Mouse (Mus musculus) macrophage (primary cell): ENCODE data around the gene Slc25a30. TPM values are rescaled to one million over a fixed set of nuclear protein-coding genes. Genes with fewer than 3 reads are reported as not detected.
"Not testable (repeated sequence)": the region's sequence is repeated elsewhere in the genome, so short reads cannot be mapped to it uniquely, and the experiment has no call there.

ENCODE experiments used
- H3K27ac ChIP-seq: fragments of 350-480 bp; formaldehyde crosslinking; 2 replicates; pipeline ENCODE4 v1.9.0; 2021
- H3K36me3 ChIP-seq: fragments of 350-480 bp; formaldehyde crosslinking; 2 replicates; pipeline ENCODE4 v1.9.0; 2021; ENCODE audit errors: inconsistent target
- H3K4me3 ChIP-seq: fragments of 350-480 bp; formaldehyde crosslinking; 2 replicates; pipeline ENCODE4 v1.9.0; 2021; ENCODE audit errors: inconsistent target
- H3K79me2 ChIP-seq: fragments of 350-480 bp; formaldehyde crosslinking; 2 replicates; pipeline ENCODE4 v1.9.0; 2021; ENCODE audit errors: inconsistent target
- WGBS: methylation state at CpG from one replicate; pipeline ENCODE4 v1.1.7; 2026; ENCODE audit warnings: inconsistent platforms; ENCODE audit not compliant: missing documents; 5-methylcytosine and 5-hydroxymethylcytosine counted together
- polyA plus RNA-seq: library from polyadenylated mRNA; stranded (reverse); fragments of 250-400 nt; gene quantifications from 3 replicates; pipeline ENCODE4 v1.2.4, GENCODE M21; 2018; ENCODE audit warnings: inconsistent platforms

Slc25a30 gene
- polyA plus RNA-seq, 1 experiment from 2014 or later: 14.1 TPM

- Histone ChIP-seq H3K4me3 (no peak overlapping the region), H3K27ac (no peak overlapping the region), H3K36me3 (peaks cover 58% of the 10 kb centered on the region), H3K79me2 (peaks cover 30% of the 10 kb centered on the region)
- WGBS: 93% methylated on average over 8 of the region's 8 CpGs
Measured at GRCm38 (mm10) chr14:75773431-75773830, 13.4 kb downstream of the Slc25a30 start.

- not testable (repeated sequence) for H3K27ac ChIP-seq, H3K4me3 ChIP-seq
- Histone ChIP-seq H3K79me2 (peaks cover 19% of the 10 kb centered on the region), H3K36me3 (peaks cover 61% of the 10 kb centered on the region)
- WGBS: 96% methylated on average over 3 of the region's 3 CpGs
Measured at GRCm38 (mm10) chr14:75772407-75772806, 14.4 kb downstream of the Slc25a30 start.

- no peak overlapping the region for H3K27ac ChIP-seq
- H3K4me3 ChIP-seq: no peak overlapping the region
- H3K36me3 ChIP-seq: peaks cover 71% of the 10 kb centered on the region
- WGBS: 97% methylated on average over 8 of the region's 8 CpGs
- peaks cover 6% of the 10 kb centered on the region for H3K79me2 ChIP-seq
Measured at GRCm38 (mm10) chr14:75771101-75771501, 15.7 kb downstream of the Slc25a30 start.

GRCm38 (mm10) chr14:75769334-75769733 lies 17.5 kb downstream of the Slc25a30 start:
- Histone ChIP-seq H3K79me2 (no peaks in the 10 kb centered on the region), H3K4me3 (no peak overlapping the region), H3K27ac (no peak overlapping the region), H3K36me3 (peaks cover 64% of the 10 kb centered on the region)
- 94% methylated on average over 9 of the region's 9 CpGs for WGBS

- H3K27ac ChIP-seq: no peak overlapping the region
- no peaks in the 10 kb centered on the region for H3K79me2 ChIP-seq
- WGBS: 29% methylated on average over 1 of the region's 1 CpGs
- peaks cover 60% of the 10 kb centered on the region for H3K36me3 ChIP-seq
- H3K4me3 ChIP-seq: no peak overlapping the region
Measured at GRCm38 (mm10) chr14:75768275-75768608, 18.6 kb downstream of the Slc25a30 start.

- Histone ChIP-seq H3K27ac (no peak overlapping the region), H3K79me2 (no peaks in the 10 kb centered on the region), H3K4me3 (no peak overlapping the region), H3K36me3 (peaks cover 66% of the 10 kb centered on the region)
- WGBS: 69% methylated on average over 17 of the region's 17 CpGs
Measured at GRCm38 (mm10) chr14:75767492-75768274, 19.2 kb downstream of the Slc25a30 start.

- Histone ChIP-seq H3K79me2 (no peaks in the 10 kb centered on the region), H3K4me3 (no peak overlapping the region), H3K27ac (no peak overlapping the region), H3K36me3 (peaks cover 29% of the 10 kb centered on the region)
- WGBS: 66% methylated on average over 10 of the region's 10 CpGs
Measured at GRCm38 (mm10) chr14:75761028-75761805, 25.6 kb downstream of the Slc25a30 start.

- WGBS: 97% methylated on average over 7 of the region's 7 CpGs
- Histone ChIP-seq H3K36me3 (peaks cover 15% of the 10 kb centered on the region), H3K27ac (no peak overlapping the region), H3K79me2 (peaks cover 5% of the 10 kb centered on the region), H3K4me3 (no peak overlapping the region)
Measured at GRCm38 (mm10) chr14:75758401-75758800, 28.4 kb downstream of the Slc25a30 start.

GRCm38 (mm10) chr14:75757821-75758220 lies 29.0 kb downstream of the Slc25a30 start:
- Histone ChIP-seq H3K27ac (no peak overlapping the region), H3K36me3 (peaks cover 10% of the 10 kb centered on the region), H3K4me3 (no peak overlapping the region), H3K79me2 (peaks cover 11% of the 10 kb centered on the region)
- WGBS: 100% methylated on average over 2 of the region's 2 CpGs

- Histone ChIP-seq H3K4me3 (no peak overlapping the region), H3K27ac (no peak overlapping the region), H3K36me3 (peaks cover 2% of the 10 kb centered on the region; the same call in 1 of the 2 replicates), H3K79me2 (peaks cover 19% of the 10 kb centered on the region)
- WGBS: 36% methylated on average over 6 of the region's 6 CpGs
Measured at GRCm38 (mm10) chr14:75756971-75757370, 29.9 kb downstream of the Slc25a30 start.

GRCm38 (mm10) chr14:75753991-75754817 lies 32.6 kb downstream of the Slc25a30 start, which contains the start of gene Cog3:
Gene Cog3 (minus strand): TSS chr14:75754517.
- H3K79me2 ChIP-seq: peaks cover 47% of the 10 kb centered on the region
- WGBS: under 1% methylated on average over 77 of the region's 78 CpGs
- peak within 1 kb of the TSS; percentile 31; the same call in 1 of the 2 replicates for H3K27ac ChIP-seq
- peaks cover 2% of the 10 kb centered on the region; the same call in 1 of the 2 replicates for H3K36me3 ChIP-seq
- peak within 1 kb of the TSS; percentile 73 for H3K4me3 ChIP-seq

GRCm38 (mm10) chr14:75753206-75753605 lies 33.6 kb downstream of the Slc25a30 start:
- peak overlapping the region; percentile 73 for H3K4me3 ChIP-seq
- H3K27ac ChIP-seq: peak overlapping the region; percentile 31; the same call in 1 of the 2 replicates
- peaks cover 57% of the 10 kb centered on the region for H3K79me2 ChIP-seq
- WGBS: 46% methylated on average over 8 of the region's 8 CpGs
- peaks cover 5% of the 10 kb centered on the region; the same call in 1 of the 2 replicates for H3K36me3 ChIP-seq

- Histone ChIP-seq H3K4me3 (no peak overlapping the region), H3K79me2 (peaks cover 79% of the 10 kb centered on the region), H3K27ac (no peak overlapping the region), H3K36me3 (peaks cover 15% of the 10 kb centered on the region; the same call in 1 of the 2 replicates)
- WGBS: 88% methylated on average over 4 of the region's 4 CpGs
Measured at GRCm38 (mm10) chr14:75751040-75751439, 35.8 kb downstream of the Slc25a30 start.

GRCm38 (mm10) chr14:75749123-75749522 lies 37.7 kb downstream of the Slc25a30 start:
- Histone ChIP-seq H3K36me3 (peaks cover 28% of the 10 kb centered on the region), H3K79me2 (peaks cover 95% of the 10 kb centered on the region), H3K27ac (no peak overlapping the region), H3K4me3 (no peak overlapping the region)
- WGBS: 100% methylated on average over 4 of the region's 4 CpGs
